ENCODE assay signal across 9 mouse cellular contexts in genomic region chr12:56611504-56612348, GRCm38 (mm10). TPM values are rescaled to one million over a fixed set of nuclear protein-coding genes. Genes with fewer than 3 reads are reported as not detected.
A peak's percentile ranks its signal among the peaks of the same experiment; 100 is the strongest.
DNase-seq lines count a peak whose midpoint lies in the region; ATAC-seq and TF ChIP-seq lines count a peak whose summit lies in the region.
"Had no signal": no experiment of that assay in that cellular context is flagged by ENCODE, and none has a peak within 500 bp of the region (broad histone marks: within the 10 kb centered on the region; RNA-seq: fewer than 3 reads in every experiment).

No protein-coding gene starts in this region.

- peaks cover 15% of the 10 kb centered on the region for H3K4me1 ChIP-seq in kidney, embryonic 16.5 days (ENCODE audit: insufficient read depth, low read length)
- H3K4me1 ChIP-seq in forebrain, postnatal 0 days (ENCODE audit: insufficient read depth): 0 out of 2 replicates have a peak, but pooled peaks cover 6% of the 10 kb centered on the region
- H3K4me1 ChIP-seq in limb, embryonic 13.5 days: peaks cover 21% of the 10 kb centered on the region
- H3K4me1 ChIP-seq in olfactory bulb, adult 2 months (ENCODE audit: control insufficient read depth, insufficient read depth, low read length): peaks cover 10% of the 10 kb centered on the region

- peak; percentile 35 for TF ChIP-seq CTCF in forebrain, postnatal 0 days (IDR thresholded peaks at IDR 0.05; ENCODE audit: low read depth)
- TF ChIP-seq CTCF in olfactory bulb, adult 2 months (IDR thresholded peaks at IDR 0.05; ENCODE audit: insufficient read depth, low read depth, low read length): no peak

- H3K9me3 ChIP-seq in kidney, embryonic 16.5 days (ENCODE audit: low read length): no peaks in the 10 kb centered on the region
- no peaks in the 10 kb centered on the region for H3K9me3 ChIP-seq in forebrain, postnatal 0 days (ENCODE audit: low read length)
- H3K9me3 ChIP-seq in limb, embryonic 13.5 days: no peaks in the 10 kb centered on the region

- ATAC-seq in kidney, embryonic 16.5 days (ENCODE audit: low FRiP score, low TSS enrichment): peak; percentile 84; the same call in 1 of the 2 replicates
- peak; percentile 76 for ATAC-seq in forebrain, postnatal 0 days
- ATAC-seq in limb, embryonic 13.5 days (ENCODE audit: low FRiP score, low read depth): peak; percentile 42; the same call in 1 of the 2 replicates

- H3K36me3 ChIP-seq in kidney, embryonic 16.5 days (ENCODE audit: insufficient read depth, low read length): no peaks in the 10 kb centered on the region
- H3K36me3 ChIP-seq in forebrain, postnatal 0 days (ENCODE audit: insufficient read depth): no peaks in the 10 kb centered on the region
- H3K36me3 ChIP-seq in limb, embryonic 13.5 days: no peaks in the 10 kb centered on the region

- peak overlapping the region; percentile 36 for H3K4me3 ChIP-seq in kidney, embryonic 16.5 days (ENCODE audit: low read length)
- peak overlapping the region; percentile 30 for H3K4me3 ChIP-seq in forebrain, postnatal 0 days (ENCODE audit: low read depth, low read length)
- peak overlapping the region; percentile 43 for H3K4me3 ChIP-seq in limb, embryonic 13.5 days
- H3K4me3 ChIP-seq in olfactory bulb, adult 2 months (ENCODE audit: insufficient read depth, low read depth, low read length): peak overlapping the region; percentile 12; the same call in 1 of the 2 replicates

- no peak for DNase-seq in kidney, postnatal 36 days
- peak; percentile 34 for DNase-seq in adrenal gland, postnatal 14 days
- no peak for DNase-seq in forebrain, postnatal 0 days
- no peak for DNase-seq in cerebellum, postnatal 36 days
- no peak for DNase-seq in gastrocnemius, adult 8-10 months (ENCODE audit: low spot score in 2 of 2)

- peak overlapping the region; percentile 52 for H3K4me2 ChIP-seq in kidney, embryonic 16.5 days (replicated peaks; ENCODE audit: low read depth, low read length)
- H3K4me2 ChIP-seq in forebrain, postnatal 0 days (ENCODE audit: low read depth): peak overlapping the region; percentile 63
- H3K4me2 ChIP-seq in limb, embryonic 13.5 days (replicated peaks): peak overlapping the region; percentile 74

- WGBS in kidney, embryonic 16.5 days: under 1% methylated on average over 57 of the region's 57 CpGs
- WGBS in forebrain, postnatal 0 days: 3% methylated on average over 55 of the region's 57 CpGs
- under 1% methylated on average over 57 of the region's 57 CpGs for WGBS in limb, embryonic 13.5 days
- WGBS in olfactory bulb, adult 2 months: under 1% methylated on average over 57 of the region's 57 CpGs

- TF ChIP-seq POLR2A in olfactory bulb, adult 2 months (IDR thresholded peaks at IDR 0.05; ENCODE audit: insufficient read depth, low read depth, low read length): no peak

- no peak overlapping the region for H3K27ac ChIP-seq in kidney, embryonic 16.5 days (ENCODE audit: low read length)
- H3K27ac ChIP-seq in forebrain, postnatal 0 days (ENCODE audit: low read depth, low read length): no peak overlapping the region
- H3K27ac ChIP-seq in limb, embryonic 13.5 days: no peak overlapping the region
- H3K27ac ChIP-seq in olfactory bulb, adult 2 months (ENCODE audit: insufficient read depth, low read depth, low read length): no peak overlapping the region

- H3K27me3 ChIP-seq in kidney, embryonic 16.5 days (ENCODE audit: insufficient read depth, low read length): peaks cover 99% of the 10 kb centered on the region
- H3K27me3 ChIP-seq in forebrain, postnatal 0 days (ENCODE audit: insufficient read depth, low read length): peaks cover 85% of the 10 kb centered on the region
- H3K27me3 ChIP-seq in limb, embryonic 13.5 days: peaks cover 99% of the 10 kb centered on the region

- no peak overlapping the region for H3K9ac ChIP-seq in kidney, embryonic 16.5 days (replicated peaks; ENCODE audit: low read length)
- H3K9ac ChIP-seq in forebrain, postnatal 0 days: no peak overlapping the region
- peak overlapping the region; percentile 27; the same call in 1 of the 2 replicates for H3K9ac ChIP-seq in limb, embryonic 13.5 days

RNA-seq across cellular contexts. Expression of gene Nkx2-9, which starts 1.4 kb away (rescaled TPM):
- polyA plus RNA-seq in kidney, embryonic 16.5 days (2015; fragmentation: Nextera tagmentation; extraction: Ambion mirVana): not detected in 2 replicates
- total RNA-seq in adrenal gland, postnatal 14 days (2021): 0.37 TPM in 1 of 2 replicates, not detected in the other
- not detected in 2 replicates for total RNA-seq in forebrain, postnatal 0 days (2014; rRNA removed)
- not detected in 2 replicates for polyA plus RNA-seq in forebrain, postnatal 0 days (2015; fragmentation: Nextera tagmentation; extraction: Ambion mirVana)
- polyA plus RNA-seq in limb, embryonic 13.5 days (2015; fragmentation: Nextera tagmentation; extraction: Ambion mirVana): not detected in 2 replicates
- polyA plus RNA-seq in olfactory bulb, adult 2 months (2012; ENCODE audit: insufficient read depth, insufficient read length, low replicate concordance, missing spikeins): not detected in 2 replicates
- not detected for total RNA-seq in gastrocnemius, adult 8-10 months (2022)
- total RNA-seq: MEL had no signal
